Mouse (Mus musculus) naive thymus-derived CD4-positive, alpha-beta T cell, adult 2 months (primary cell): Measurements from ENCODE around the gene Fgf22.
"Not testable (repeated sequence)": the region's sequence is repeated elsewhere in the genome, so short reads cannot be mapped to it uniquely, and the experiment has no call there.

Source experiments
- DNase-seq: peaks from one replicate; pipeline ENCODE4 v3.0.0-alpha.2; 2011; ENCODE audit warnings: low read depth

The Fgf22 gene

DNA sequence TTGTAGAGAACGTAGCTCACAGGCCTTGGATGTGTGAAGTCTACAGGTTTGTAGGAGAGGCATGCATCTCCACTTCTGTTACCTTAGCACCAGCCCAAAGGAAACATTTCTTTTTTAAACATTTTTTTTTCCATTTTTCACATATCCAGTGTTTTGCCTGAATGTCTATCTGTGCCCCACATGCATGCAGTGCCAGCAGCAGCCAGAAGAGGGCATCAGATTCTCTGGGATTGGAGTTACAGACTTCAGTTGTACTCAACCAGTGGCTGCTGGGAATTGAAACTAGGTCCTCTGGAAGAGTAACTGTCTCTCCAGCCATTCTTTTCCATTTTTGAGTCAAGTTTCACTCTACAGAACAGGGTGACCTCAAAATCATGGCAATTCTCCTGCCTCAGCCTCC lies 22.4 kb upstream of the Fgf22 start:
- peak; percentile 52 for DNase-seq

- no peak for DNase-seq
These were observed 21.0 kb upstream of the Fgf22 start for GRCm38 (mm10) chr10:79733847-79734246.

- no peak for DNase-seq
These were observed 19.5 kb upstream of the Fgf22 start for GRCm38 (mm10) chr10:79735361-79735760.

- DNase-seq = no peak
These were observed 18.2 kb upstream of the Fgf22 start for GRCm38 (mm10) chr10:79736706-79737105.

- DNase-seq = peak; percentile 45
These were observed 16.6 kb upstream of the Fgf22 start for GRCm38 (mm10) chr10:79738259-79738658.

- no peak for DNase-seq
These were observed 15.6 kb upstream of the Fgf22 start for GRCm38 (mm10) chr10:79739234-79739633.

DNA sequence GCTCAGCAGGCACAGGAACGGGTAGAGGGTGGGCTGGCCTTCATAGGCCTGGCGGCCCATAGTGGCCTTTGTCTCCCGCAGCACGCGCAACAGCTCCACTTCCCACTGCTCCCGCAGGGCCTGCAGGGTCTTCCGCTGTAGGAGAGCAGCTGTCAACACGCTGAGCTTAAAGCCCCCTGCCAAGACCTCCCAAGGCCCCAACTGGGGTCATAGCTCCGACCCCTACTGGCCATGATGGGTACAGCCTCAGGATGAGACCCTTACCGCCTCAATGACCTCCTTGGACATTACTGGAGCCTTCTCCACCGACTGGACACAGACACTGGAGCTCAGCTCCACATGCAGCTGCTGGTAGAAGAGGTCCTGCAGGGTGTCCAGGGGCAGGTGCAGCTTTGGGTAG lies 14.0 kb upstream of the Fgf22 start:
- no peak for DNase-seq

- no peak for DNase-seq
These were observed 11.7 kb upstream of the Fgf22 start for GRCm38 (mm10) chr10:79743161-79743560.

DNA sequence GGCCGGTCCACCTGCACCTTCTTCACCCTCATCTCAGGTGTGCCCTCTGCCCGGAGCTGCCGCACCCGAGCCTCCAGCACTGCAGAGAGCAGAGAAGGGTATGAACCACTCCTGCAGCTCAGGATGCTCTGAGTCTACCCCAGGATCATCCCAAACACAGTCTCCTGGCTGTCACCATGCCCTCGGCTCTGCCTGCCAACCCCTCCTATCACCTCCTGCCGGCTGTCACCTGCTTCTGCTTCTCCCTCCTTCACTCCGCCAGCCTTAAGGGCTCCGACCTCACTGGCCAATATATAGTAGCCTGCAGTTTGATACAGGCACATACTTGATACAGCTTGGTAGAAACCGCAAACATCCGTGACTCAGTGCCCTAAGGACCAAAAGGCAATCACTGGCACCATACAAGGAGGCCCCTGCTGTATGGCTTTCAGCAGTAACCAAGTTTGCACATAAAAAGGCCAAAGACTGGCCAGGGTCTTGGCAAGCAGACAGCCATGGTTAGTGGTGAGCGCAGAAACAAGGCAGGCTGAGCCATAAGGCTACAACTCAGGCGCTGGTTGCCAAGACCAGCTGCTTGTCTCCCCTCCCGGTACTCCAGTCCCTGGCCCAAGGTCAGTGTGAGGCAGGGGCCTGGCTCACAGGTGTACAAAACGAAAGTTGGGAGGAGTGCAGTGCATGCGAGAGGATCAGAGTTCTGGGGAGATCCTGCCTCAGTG lies 11.1 kb upstream of the Fgf22 start:
- no peak for DNase-seq

DNA sequence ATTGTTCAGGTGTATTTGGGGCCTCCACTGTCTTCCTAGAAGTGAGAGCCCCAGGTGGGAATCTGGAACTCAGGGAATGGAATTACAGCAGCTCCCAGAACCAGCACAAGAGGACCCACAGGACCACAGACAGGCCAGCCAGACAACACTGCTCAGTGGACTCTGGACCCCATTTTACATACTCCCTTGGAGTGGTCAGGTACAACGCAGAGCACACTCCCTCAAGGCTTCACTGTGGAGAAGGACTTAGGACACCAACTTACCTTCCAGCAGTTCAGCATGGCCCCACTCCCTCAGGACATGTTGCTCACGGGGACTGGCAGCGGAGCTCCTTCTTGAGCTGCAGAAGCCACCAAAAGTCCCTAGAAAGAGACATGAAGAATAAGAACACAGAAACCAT lies 9.5 kb upstream of the Fgf22 start:
- DNase-seq = no peak

- DNase-seq = peak; percentile 98
These were observed 8.7 kb upstream of the Fgf22 start, which contains the start of gene Polrmt for GRCm38 (mm10) chr10:79745898-79746773. Polrmt (minus strand) TSS chr10:79746581.

GRCm38 (mm10) chr10:79746774-79747151 lies 8.1 kb upstream of the Fgf22 start:
- no peak for DNase-seq

DNA sequence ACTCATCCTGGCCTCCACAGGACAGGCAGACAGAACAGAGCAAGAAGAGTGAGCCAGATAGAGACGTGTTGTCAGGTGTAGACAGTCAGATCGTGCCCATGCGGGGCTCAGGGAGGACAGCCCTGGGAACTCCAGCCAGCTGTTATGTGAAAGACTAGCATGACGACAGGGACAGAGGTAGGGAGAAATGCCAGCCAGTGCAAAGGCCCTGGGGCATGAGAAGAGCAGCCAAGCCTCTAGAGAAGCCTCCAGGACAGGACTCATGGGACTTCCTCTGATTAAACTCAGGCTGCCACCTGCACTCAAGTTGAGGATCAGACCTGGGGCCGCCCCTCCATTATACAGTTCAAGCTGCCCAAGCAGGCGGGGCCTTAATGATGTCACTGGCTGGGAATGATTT lies 6.4 kb upstream of the Fgf22 start:
- DNase-seq = no peak

DNA sequence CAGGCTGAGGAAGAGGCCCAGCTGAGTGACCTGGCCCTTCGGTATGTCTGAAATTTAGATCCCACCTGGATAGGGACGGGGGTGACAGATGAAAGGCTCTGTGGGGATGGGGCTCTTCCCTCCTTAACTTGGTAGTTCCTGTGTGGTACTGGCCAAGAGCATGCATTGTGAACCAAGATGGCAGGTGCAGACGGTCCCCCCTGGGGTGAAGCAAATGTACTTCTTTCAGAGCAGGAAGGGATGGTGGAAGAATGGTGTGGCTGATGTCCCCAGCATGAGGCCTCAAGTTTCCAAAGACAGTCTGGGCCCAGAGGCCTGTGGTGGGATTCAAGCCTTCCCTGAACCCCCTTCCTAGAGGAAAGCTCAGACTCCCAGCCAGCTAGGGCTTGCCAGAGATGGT lies 978 bp downstream of the Fgf22 start:
- no peak for DNase-seq

DNA sequence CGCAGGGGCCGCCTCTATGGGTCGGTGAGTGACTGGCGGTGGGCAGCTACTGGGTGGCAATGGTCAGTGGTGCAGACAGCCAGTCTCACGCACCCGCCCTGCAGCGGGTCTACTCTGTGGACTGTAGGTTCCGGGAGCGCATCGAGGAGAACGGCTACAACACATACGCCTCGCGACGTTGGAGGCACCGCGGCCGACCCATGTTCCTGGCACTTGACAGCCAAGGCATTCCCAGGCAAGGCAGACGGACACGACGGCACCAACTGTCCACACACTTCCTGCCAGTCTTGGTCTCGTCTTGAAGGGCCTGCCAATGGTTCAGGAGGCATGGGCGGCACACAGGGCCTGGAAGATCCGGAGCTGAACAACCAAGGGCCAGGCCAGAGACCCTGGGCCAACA lies 1.8 kb downstream of the Fgf22 start:
- DNase-seq = no peak

DNA sequence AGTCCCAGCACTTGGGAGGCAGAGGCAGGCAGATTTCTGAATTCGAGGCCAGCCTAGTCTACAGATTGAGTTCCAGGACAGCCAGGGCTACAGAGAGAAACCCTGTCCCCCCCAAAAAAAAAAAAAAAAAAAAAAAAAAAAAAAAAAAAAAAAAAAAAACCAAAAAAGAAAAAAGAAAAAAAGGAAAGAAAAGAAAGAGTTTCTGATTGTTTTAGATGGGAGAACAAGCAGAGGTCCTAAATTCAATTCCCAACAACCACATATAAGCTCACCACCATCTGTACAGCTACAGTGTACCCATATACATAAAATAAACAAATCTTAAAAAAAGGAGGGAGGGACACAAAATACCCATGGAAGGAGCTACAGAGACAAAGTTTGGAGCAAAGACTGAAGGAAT lies 4.8 kb downstream of the Fgf22 start:
- not testable (repeated sequence) for DNase-seq

DNA sequence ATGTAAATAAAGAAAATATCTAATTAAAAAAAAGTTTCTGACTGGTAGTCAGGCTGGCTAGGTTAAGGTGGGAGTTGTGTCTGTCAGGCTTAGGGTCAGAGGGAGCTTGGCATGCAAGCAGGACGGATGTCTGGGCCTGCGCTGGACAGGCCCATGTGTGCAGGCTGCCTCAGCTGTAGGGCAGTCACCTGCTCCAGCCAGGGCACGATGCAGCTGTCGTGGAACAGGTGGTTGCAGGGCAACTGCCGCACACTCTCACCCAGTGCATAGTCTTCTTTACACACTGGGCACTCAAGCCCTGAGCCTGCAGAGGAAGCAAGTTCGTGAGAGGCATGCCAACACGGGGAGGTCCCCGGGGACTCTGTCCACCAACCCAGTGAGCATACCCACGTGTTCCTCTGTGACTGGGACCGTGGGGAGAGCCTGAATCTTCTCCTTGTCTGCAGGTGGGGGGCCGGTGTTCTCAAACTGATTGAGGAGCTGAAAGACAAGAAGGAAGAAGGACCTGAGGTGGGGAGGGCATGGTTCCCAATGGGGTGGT lies 5.8 kb downstream of the Fgf22 start:
- DNase-seq = no peak

DNA sequence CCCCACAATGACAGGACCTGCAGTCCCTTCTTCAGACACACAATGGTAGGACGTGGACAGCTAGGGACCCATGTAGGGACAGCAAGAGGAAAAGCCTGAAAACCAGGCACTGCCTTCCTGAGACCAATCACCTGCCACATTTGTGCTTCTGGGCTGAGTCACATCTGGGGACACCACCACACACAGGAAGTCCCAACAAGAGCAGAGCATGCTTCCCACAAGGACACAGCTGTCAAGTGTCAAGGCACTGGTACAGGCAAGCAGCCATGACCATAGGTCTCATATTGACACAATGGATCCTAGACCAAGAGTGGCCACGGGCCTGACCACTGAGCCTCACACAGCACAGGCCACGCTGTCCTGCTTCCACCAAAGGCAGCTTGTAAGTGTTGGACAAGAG lies 8.0 kb downstream of the Fgf22 start:
- DNase-seq = no peak

- DNase-seq = no peak
These were observed 9.4 kb downstream of the Fgf22 start for GRCm38 (mm10) chr10:79764234-79764633.

DNA sequence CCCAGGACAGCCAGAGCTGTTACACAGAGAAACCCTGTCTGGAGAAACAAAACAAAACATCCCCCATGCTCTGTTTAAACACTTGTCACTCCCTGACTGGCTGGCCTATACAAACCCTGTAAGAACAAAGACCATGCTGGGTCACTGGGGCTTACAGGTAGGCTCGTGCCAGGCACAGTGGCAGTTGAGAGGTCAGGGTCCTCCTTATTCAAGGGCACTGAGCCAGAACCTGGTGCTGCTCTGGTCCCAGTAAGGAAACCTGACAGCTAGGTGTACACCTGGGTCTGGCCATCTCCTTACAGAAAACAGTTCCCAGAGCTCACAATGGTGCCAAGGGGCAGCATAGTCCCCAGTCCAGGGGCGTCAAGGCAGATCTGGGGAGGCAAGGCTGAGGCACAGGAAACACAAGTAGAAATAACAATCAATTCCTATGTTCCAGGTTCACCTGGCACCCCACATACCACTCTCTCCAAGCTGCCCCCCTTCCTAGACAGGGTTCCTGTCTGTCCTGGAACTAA lies 10.4 kb downstream of the Fgf22 start:
- no peak for DNase-seq

- no peak for DNase-seq
These were observed 11.2 kb downstream of the Fgf22 start for GRCm38 (mm10) chr10:79766001-79766507.

GRCm38 (mm10) chr10:79766508-79767325 lies 11.8 kb downstream of the Fgf22 start, which contains the start of gene Rnf126:
Rnf126 (minus strand) TSS chr10:79766952.
- peak; percentile 99 for DNase-seq
